Mouse (Mus musculus) hindlimb bud, embryonic 11.5 days (tissue): ENCODE measurements around the gene Mymx.

ENCODE experiments used
- DNase-seq: peaks from one replicate; pipeline ENCODE4 v3.0.0-alpha.2; 2012; ENCODE audit warnings: low read depth, low spot score; ENCODE audit errors: extremely low spot score

Mymx gene

GRCm38 (mm10) chr17:45555452-45556106 is 46.3 kb downstream of the Mymx start, which contains the start of gene Nfkbie:
Nfkbie (plus strand) TSS chr17:45555703.
- no peak for DNase-seq

GRCm38 (mm10) chr17:45554420-45554819 is 47.5 kb downstream of the Mymx start:
- DNase-seq: no peak

GRCm38 (mm10) chr17:45553065-45553464 is 48.8 kb downstream of the Mymx start:
- DNase-seq: no peak

- DNase-seq: no peak
Observed at GRCm38 (mm10) chr17:45551816-45552451, 50.0 kb downstream of the Mymx start.

- DNase-seq: no peak
Observed at GRCm38 (mm10) chr17:45551249-45551796, 50.6 kb downstream of the Mymx start.
